Mouse (Mus musculus): Measurements from ENCODE around the gene Csnk2b.

DNA sequence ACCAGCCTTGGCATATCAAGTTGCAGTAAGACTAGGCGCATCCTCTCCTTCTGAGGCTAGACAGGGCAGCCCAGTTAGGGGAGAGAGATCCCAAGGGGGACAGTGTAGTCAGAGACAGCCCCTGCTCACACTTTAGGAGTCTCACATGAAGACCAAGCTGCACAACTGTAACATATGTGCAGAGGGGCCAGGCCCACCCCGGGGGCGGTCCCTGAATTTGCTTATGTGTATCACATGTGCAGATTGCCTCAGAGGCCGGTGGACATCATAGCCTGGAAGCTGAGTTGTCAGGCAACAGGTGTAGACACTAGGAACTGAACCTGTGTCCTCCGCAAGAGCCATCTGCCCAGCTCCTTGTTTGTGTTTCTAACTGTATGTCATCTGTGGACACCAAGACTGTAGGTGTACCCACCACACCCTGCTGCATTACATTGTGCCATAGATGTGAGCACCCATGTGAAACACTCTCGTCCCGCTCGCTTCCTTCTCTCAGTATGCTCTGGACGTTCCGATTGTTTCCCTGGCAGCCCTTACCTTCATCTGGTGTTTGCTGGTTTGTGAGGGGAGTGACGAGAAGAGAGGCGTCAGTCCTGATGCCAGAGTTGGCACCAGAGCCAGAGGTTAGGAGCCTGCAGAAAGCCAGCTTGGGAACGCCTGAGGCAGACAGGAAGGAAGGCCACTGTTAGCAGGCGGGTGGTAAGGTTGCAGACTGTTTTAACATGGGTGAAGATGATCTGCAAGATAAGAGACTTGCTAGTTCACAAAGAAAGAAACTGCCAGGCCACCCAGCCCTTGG lies 29.3 kb downstream of the Csnk2b start:
- TF ChIP-seq CTCF (IDR thresholded peaks at IDR 0.05; ENCODE audit: low read depth) (no peak), EP300 (IDR thresholded peaks at IDR 0.05; ENCODE audit: low read depth) (no peak)

Measured in liver, postnatal 0 days (tissue).